13 mouse cellular contexts compared by ENCODE assay signal in the genomic region with DNA sequence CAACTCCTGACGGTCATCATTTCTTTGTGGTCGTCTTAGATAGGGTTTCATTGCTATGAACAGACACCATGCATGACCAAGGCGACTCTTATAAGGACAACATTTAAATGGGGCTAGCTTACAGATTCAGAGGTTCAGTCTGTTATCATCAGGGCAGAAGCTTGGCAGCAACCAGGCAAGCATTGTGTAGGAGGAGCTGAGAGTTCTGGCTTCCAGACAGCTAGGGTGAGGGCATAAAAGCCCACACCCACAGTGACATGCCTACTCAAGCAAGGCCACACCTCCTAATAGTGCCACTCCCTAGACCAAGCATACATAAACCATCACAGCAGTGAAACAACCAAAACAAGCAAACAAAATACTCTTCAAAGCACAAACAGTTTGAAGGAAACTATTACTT.
"Had no signal": no experiment of that assay in that cellular context is flagged by ENCODE, and none has a peak within 500 bp of the region (broad histone marks: within the 10 kb centered on the region; RNA-seq: fewer than 3 reads in every experiment).

No protein-coding gene starts in this region.

- H3K9me3 ChIP-seq: limb, embryonic 13.5 days; lung, embryonic 15.5 days; midbrain, embryonic 13.5 days had no signal

- H3K9ac ChIP-seq: limb, embryonic 13.5 days; lung, embryonic 15.5 days; midbrain, embryonic 13.5 days had no signal

- H3K27ac ChIP-seq: limb, embryonic 13.5 days; lung, embryonic 15.5 days; macrophage; midbrain, embryonic 13.5 days had no signal

- H3K27me3 ChIP-seq: limb, embryonic 13.5 days; lung, embryonic 15.5 days; midbrain, embryonic 13.5 days had no signal

- ATAC-seq: inflammation-experienced regulatory T-cells, adult 6 months; intestine, postnatal 0 days; midbrain, embryonic 13.5 days had no signal

- H3K4me3 ChIP-seq: limb, embryonic 13.5 days; lung, embryonic 15.5 days; midbrain, embryonic 13.5 days had no signal

- H3K36me3 ChIP-seq: limb, embryonic 13.5 days; lung, embryonic 15.5 days; midbrain, embryonic 13.5 days had no signal

- H3K4me1 ChIP-seq: limb, embryonic 13.5 days had no signal

- DNase-seq: kidney, postnatal 4 days; lung, postnatal 14 days; right cerebral cortex, adult 18-20 months; right cerebral cortex, postnatal 25 days; thymus, adult 18-20 months; thymus, postnatal 14 days had no signal

- H3K4me2 ChIP-seq: limb, embryonic 13.5 days; liver, embryonic 11.5 days; lung, embryonic 15.5 days; midbrain, embryonic 13.5 days had no signal
